Mouse (Mus musculus) ES-E14 (cell line): ENCODE data around the gene Retn.

Experiments
- CHD2 ChIP-seq: IDR thresholded peaks from 2 replicates; pipeline ENCODE4 v1.6.1; 2014; ENCODE audit warnings: mild to moderate bottlenecking, low read depth, low read length, inconsistent platforms
- MAFK ChIP-seq: IDR thresholded peaks from 2 replicates; pipeline ENCODE4 v1.6.1; 2014; ENCODE audit warnings: mild to moderate bottlenecking, low read depth, low read length, inconsistent platforms; ENCODE audit not compliant: insufficient read depth
- ZNF384 ChIP-seq: IDR thresholded peaks from 2 replicates; pipeline ENCODE4 v1.6.1; 2012; ENCODE audit warnings: low read depth, low read length, inconsistent platforms

GRCm38 (mm10) chr8:3676993-3677579 is 21.5 kb downstream of the Retn start:
- TF ChIP-seq CHD2: no peak
- no peak for TF ChIP-seq ZNF384
- TF ChIP-seq MAFK: no peak
